Mouse (Mus musculus): ENCODE measurements around the gene Gemin4.
"Not testable (repeated sequence)": the region's sequence is repeated elsewhere in the genome, so short reads cannot be mapped to it uniquely, and the experiment has no call there.

DNA sequence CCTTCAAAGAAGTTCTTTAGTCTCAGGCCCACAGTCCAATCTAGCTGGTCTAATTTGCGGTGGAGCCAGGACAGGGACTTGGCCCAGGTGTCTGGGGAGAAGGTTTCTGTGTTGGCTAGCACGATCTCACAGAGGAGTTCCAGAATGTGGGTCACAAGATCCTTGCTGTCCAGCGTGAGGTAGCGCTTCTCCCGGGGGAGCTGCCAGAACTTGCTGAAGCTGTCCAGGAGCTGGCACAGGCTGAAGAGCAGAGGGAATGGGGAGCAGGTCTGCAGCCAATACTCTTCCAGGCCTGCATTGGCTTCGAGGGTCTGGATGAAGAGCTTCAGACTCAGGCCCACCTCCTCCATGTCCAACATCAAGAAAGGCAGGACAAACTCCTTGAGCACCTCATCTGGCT is 5.9 kb downstream of the Gemin4 start:
- not testable (repeated sequence) for TF ChIP-seq CTCF (IDR thresholded peaks at IDR 0.05; ENCODE audit: control insufficient read depth, insufficient read depth, insufficient read length); MAX (IDR thresholded peaks at IDR 0.05)

All from C2C12 (cell line).